Mouse (Mus musculus): ENCODE measurements around the gene Lrrfip1.

Lrrfip1 gene

DNA sequence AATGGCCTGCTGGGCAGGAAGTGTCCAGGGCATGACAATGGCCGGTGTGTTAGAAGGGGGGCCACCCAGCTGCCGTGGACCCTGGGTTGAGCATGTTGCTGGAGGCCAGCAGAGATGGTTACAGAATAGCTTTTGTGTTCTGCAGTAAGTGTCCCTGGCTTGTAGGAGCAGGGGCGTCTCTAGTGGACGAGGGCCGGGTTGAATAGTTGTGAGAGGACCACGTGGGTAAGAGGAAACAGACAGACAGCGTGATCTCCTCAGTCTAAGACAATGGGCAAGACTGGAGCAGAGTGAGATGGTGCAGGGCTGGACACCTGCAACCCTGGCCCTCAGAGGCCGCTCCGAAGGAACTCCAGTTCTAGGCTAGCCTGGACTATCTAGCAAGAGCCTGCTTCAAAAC, 57.2 kb downstream of the Lrrfip1 start:
- no peak for DNase-seq (ENCODE audit: low read depth, low spot score)

DNA sequence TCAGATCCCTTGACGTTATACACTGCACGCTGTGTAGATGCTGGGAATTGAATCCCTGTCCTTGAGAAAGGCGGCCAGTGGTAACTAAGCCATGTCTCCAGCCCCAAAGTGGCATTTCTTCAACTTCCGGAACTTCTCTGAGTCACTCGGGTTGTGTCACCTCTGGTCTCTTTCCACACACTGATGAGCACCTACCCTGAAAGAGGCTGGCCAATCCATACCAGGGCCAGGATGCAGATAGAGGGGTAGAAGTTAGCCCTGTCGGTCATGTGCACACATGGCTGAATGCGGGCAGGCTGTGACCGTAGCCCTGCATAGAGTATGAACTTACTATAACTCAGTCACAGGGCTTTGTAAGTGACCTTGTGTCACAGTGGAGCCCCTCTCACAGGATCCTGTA, 57.9 kb downstream of the Lrrfip1 start:
- no peak for DNase-seq (ENCODE audit: low read depth, low spot score)

DNA sequence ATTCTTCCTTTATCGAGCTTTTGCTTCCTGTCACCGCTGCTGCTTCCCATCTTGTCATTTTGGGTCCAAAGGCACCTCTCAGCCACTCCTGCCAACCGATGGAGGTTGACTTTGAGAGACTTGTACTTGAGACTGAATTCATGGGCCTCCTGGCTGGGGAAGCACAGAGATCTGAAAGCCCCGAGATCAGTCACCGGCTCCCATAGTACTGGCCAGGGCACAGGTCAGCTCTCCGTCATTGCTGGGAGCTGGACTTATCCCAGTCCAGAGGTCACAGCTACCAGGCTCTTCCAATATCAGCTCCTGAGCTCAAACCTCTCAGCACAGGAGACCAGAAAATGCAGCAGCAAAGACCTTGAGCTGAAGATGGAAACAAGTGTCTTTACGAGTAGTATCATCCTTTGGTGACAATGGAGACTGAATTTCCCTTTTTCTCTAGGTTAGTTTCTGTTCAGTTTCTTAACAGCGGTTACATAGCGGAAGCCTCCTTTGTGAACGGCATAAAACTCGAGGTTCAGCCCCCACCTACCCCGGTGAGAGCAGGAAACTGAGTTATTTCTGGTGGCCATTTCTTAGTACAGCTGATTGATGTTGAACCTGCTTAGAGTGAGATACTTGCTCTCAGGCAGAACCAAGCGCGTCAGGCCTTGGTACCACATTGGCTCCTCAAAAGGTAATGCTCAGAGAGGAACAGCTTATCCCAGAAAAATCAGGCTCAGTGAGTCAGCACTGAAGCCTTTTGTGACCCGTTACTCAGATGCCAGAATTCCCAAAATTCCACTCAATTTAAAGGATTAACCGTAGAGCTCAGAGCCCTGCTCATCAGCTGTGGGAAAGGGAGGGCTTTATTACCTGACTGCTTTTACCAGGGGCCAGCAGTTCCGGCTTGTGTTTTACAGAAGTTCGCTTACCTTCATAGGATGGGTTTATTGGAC, 59.0 kb downstream of the Lrrfip1 start:
- DNase-seq (ENCODE audit: low read depth, low spot score) = no peak

DNA sequence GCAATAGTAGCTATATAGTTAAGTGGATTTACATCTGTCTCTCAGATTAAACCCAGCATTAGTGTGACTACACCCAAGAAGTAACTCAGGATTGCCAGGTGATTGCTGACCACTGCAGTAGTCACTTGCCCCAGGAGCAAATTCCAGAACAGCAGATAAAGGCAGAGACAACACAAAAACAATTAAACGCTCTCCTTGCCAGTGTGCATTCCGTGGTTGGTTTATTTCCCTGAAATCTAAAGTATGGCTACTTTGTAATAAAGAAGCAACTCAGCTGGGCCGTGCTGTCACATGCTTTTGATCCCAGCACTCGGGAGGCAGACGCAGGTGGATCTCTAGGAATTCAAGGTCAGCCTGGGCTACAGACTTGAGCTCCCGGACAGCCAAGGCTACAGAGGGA, 59.7 kb downstream of the Lrrfip1 start:
- DNase-seq (ENCODE audit: low read depth, low spot score) = no peak

DNA sequence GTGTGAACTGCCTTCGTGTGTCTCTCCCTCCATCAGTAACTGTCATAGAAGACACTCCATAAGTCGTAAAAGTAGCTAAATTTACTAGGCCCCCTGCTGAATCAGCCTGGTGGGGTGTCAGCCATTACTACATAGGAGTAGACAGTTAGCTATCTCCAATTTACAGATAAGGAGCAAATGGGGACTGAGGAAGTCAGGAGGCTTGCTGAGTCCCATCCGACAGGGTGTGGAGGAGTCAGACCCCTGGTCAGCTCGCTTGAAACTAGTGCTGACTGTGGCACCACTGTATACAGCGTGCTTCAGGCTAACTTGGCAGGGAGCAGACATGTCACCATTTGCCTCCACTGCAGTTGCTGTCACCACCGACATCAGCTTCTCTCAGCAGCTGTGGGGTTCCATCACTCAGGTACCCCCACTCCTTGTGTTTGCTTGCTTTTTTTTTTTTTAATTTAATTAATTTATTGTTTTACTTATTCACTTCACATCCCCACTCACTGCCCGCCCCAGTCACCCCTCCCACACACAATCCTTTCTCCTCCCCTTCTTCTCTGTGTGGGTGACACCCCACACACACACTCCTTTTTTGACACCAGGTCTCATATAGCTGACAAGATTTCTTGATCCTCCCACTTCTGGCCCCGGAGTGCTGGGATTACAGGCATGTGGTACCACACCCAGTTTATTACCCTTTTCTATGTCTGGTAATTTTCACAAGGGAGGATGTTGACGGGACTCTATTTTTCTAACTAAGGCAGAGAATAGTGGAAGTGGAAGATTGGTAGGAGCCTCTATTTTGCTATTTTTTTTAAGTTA, 61.5 kb downstream of the Lrrfip1 start:
- no peak for DNase-seq (ENCODE audit: low read depth, low spot score)

DNA sequence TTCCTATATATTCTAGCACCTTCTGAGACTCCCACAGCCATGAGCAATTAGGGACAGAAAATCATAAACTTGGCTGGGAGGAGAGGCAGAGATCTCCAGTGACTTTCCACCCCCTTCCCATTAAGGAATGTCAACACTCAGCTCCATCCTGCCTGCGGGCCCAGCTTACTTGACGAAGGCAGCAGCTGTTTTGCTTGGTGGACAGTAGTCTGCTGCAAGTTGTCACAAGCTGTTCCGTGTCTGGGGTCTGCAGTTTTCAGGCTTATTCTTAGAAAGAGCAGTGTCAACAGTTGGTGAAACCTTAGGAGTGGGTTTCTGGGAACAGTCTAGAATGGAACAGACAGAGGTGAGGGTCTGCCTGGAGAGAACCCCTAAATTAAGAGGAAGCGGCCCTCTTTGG, 62.6 kb downstream of the Lrrfip1 start:
- no peak for DNase-seq (ENCODE audit: low read depth, low spot score)

DNA sequence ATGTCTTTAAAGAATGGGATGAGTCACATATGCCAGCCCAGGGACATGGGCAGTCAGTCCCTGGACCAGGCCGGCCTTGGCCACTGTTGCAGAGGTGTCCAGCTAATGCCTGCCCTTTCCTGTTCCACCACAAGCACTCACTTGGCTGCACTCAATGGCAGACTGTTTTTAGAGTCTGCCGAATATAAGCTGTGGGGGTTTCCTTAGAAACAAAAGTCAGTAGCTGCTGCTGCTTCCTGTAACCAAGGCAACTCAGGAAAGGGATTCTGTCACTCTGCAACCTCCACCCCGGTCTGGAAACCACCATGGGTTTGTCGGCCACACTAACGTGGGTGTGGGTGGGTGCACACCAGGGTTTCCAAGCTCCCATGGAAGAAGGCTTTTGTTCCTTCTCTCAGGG, 63.8 kb downstream of the Lrrfip1 start:
- peak; percentile 34 for DNase-seq (ENCODE audit: low read depth, low spot score)

DNA sequence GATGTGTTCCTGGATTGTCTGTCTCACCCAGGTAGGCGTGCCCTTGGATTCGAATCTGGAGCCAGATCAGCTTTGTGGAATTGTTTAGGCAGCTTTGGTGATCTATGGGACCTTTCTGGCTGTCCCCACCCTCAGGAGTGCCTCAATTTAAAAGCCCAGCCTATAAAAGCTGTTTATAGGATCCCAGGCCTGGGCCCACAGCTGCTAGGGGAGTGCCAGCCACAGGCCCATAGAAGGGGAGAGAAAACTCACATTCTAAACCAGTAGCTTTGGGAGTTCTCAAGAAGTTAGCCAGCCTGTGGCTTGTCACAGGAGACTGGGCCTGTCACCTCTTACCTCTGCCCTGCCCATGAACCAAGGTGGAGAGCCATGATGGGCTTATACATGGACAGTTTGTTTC, 65.5 kb downstream of the Lrrfip1 start:
- no peak for DNase-seq (ENCODE audit: low read depth, low spot score)

DNA sequence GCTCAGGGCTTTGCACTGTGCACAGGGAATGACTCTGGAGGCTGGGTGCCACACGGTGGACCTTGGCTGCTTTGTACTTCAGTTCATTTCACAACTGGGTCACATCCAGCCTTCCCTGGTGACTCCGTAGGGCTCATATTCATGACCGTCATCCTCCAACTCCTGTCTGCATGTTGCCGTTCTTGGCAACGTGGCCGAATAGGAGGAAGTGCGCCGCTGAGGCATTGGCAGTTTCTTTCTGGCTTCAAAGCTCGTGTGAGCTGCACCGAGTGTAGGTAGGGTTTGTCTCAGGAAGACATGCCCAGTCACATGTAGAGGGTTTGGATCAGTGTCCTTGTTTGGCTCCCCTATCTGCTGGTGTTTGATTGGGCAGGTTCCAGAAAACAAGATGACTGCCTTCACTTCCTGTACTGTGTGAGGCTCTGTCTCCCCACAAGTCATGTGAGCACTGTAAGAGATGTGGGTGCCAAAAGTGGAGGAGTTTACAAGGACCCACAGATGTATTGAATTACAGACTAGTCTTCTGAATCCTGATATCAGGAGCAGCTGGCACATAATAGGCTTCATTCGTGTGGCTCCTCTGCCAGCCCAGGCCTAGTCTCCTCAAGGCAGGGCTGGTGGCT, 66.5 kb downstream of the Lrrfip1 start:
- no peak for DNase-seq (ENCODE audit: low read depth, low spot score)

DNA sequence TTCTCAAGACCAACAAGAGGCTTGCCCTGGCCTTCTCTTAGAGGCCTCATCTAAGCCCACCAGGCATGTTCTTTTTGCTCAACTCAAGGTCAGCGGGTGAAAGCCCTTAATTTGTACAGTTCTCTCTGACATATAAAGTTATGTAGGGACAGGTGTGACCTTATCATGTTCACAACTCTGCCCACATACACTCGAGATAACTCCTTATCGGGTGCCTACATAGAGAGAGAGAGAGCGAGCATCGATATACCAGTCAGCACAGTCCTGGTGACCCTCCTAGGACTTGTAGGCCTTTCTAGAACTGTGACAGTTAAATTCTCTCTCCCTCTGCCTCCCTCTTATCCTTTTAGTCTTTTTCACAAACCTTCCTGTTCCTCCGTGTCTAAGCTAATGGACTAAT, 67.5 kb downstream of the Lrrfip1 start:
- DNase-seq (ENCODE audit: low read depth, low spot score) = no peak

DNA sequence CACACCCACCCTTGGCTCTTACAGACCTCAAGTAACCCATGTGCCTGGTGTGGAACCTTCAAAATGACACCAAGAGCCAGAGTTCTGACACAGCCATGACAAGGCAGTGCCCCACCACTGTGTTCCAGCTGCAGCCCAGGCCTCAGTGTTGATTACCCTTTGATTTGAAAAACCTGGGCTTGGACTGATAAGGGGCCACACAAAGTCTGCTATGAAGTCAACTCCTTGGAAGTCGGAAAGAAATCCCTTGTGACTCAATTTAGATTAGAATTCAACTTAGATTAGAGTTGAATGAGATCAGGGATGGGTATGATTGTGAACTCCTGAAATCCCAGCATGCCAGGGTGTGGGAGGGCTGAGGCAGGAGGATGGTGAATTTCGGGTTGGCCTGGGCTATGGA, 68.1 kb downstream of the Lrrfip1 start:
- DNase-seq (ENCODE audit: low read depth, low spot score) = no peak

DNA sequence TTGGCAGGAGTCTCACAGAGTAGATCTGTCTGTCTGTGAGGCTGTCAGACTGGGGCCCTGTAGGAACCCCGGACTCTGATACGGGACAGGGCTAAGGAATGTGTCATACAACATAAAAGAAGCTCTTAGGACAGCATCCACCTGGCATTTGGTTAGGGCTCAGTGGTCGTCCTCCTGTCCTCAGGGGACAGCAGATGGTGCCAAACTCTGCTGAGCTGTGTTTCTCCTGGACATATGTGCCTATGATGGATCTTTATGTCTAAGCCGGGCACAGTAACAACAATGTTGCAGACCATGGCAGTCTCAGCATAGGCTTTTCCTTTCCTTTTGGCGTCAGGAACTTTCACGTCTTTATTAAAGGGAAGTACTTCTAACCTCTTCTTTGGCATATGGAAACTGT, 69.2 kb downstream of the Lrrfip1 start:
- no peak for DNase-seq (ENCODE audit: low read depth, low spot score)

DNA sequence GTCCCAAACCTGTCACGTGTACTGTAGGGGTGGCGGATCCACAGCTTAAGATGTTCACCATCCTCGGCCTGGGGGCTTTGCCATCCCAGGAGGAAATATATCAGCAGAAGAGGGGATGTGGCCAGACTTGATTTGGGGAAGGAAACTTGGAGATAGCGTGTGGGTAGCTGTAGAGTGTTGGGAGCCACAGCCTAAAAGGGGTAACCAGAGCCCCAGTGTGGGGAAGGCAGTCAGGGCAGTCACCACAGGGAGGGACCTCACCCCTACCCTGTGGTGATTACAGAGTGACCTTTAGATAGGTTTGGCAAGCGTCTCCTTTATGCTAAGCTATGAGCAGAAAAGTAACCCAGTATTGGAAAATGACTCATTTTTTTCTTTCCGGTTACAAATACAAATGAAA, 71.0 kb downstream of the Lrrfip1 start:
- no peak for DNase-seq (ENCODE audit: low read depth, low spot score)

DNA sequence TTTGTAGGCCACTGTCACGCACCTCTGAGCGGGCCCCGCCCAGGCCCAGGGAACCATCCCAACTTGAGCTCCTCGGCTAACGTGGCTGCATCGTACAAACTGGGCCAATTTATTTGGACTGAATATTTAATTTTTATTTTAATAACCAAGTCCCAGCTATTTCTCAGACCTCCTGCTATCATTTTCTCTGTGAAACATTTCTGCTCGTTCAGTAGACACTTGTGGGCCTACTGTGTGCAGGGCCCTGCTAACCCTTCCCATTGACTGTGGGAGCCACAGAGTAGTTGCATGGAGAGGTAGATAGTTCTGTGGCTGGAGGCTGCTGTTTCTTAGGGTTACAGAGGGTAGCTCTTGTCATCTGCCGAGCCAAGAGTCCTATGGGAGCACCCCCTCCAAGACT, 72.0 kb downstream of the Lrrfip1 start:
- DNase-seq (ENCODE audit: low read depth, low spot score) = no peak

DNA sequence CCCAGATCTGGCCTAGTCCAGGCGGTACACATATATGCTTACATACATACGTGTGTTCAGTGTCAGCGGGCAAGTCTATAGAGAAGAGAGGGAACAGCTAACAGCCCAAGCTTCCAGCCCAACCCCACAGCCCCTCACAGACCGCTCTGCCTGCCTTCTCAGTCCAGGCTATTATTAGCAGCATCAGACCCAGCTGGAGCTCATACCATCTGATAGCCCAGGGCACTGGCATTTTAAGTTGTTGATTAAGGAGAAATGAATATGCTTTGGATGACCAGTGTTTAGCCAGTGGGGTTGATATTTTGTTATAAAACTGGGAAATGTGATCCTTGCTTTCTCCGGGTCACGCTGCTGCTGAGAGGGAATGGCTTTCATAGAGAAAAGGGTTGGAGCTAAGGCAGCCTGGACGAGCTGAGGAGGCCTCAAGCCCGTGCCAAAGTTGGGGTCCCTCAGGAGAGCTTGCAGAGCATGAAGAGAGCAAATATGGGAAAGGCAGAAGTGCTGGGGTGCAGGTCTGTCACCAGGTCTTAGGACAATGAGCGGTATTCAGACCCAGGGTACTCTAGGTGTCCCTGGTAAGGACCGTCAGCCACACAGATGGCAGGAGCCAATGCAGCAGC, 73.2 kb downstream of the Lrrfip1 start:
- DNase-seq (ENCODE audit: low read depth, low spot score) = no peak

DNA sequence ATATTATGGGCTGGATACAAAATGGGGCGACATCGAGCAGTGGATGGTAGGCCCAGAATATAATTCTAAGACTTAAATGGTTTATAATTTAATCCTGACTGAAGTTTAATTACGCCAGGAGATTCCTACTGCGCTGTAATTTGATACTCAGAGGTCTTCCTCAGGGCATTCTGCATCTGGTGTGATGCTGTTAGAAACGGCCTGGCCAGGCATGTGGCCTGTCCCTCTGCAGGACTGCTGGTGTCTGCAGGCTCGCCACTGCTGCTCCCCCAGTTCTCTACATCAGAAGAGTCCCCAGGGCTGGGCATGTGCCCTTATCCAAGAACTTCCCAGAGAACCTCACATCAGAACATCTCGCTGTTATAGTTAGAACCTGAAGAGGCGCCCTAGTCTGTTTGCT, 78.4 kb downstream of the Lrrfip1 start:
- no peak for DNase-seq (ENCODE audit: low read depth, low spot score)

DNA sequence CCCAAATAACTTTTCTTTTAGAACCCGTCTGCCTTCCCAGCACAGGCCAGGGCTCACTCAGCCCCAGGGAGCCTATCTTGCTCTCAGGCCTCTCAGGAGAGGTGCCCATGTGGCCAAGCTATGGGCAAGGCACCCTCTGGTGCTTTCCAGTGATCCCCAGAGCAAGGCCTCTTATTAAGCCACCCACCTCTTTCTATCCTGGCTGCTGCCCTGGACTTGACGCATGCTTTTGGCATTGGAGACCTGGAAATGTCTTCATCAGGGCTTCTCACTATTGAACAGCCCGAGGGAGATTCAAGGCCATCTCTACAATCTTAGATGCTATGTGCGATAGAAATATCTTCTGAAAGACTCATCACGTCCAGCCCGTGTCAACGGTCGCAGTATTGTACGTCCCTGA, 78.9 kb downstream of the Lrrfip1 start:
- no peak for DNase-seq (ENCODE audit: low read depth, low spot score)

DNA sequence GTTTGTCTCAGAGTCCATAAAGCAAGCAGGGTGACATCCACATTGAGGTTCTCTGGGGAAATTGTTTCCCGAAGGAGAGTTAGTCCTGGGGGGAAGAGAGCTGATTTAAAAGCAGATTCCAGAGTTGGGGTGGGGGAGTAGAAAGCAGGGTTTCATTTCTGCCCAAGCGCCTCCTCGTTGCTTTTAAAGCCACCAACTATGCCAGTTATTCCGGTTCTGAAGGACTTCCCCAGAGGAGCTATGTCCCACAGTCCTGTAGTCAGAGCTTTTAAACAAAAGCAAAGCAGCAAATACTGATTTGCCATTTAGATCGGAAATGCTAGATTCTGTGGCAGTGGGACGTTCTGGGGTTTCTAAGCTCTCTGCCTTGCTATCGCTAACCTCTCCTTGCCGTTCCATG, 79.4 kb downstream of the Lrrfip1 start:
- no peak for DNase-seq (ENCODE audit: low read depth, low spot score)

DNA sequence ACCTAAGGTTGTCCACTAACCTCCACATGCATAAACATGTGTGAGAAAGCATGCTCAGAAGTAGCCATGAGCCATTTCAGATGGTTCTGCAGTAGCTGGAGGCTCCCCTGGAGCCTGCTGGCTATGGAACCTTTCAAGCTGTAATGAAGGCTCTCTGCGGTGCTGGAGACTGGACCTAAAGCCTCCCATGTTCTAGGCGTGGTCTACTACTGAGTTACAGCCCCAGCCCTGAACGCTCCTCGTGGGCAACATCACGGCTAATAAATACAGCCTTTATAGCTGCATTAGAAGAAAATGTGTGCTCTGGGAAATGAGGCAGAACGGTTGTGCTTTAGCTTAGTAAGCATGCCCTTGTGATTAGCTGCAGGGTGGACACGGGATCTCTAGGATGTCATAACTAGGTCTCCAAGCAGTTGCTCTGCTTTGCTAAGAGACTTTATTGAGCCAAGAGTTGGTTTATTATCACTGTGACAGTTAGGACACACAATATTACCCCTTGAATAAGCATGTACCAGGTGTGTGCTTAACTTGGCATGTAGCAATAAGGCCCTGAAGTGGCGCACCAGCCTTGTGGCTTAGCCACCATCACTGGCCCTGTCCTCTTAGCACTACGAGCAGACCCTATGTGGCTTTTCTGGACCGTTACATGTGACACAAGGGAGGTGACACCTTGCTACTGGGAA, 81.3 kb downstream of the Lrrfip1 start:
- DNase-seq (ENCODE audit: low read depth, low spot score) = no peak

DNA sequence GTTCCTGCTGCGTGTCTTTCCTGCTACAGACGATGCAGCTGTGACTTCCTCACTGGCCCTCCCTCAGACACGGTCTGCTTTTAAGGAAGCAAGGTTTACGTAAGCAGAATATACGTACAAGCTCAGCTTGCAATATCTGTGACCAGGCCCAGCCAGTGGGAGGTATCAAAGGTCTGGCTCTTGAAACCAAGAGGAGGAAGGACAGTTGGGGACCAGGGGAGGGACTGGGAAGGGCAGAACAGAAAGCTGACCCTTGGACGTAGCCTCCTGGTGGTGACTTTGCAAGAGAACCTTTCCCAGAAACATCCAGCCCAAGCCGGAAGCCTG, 81.8 kb downstream of the Lrrfip1 start:
- no peak for DNase-seq (ENCODE audit: low read depth, low spot score)

DNA sequence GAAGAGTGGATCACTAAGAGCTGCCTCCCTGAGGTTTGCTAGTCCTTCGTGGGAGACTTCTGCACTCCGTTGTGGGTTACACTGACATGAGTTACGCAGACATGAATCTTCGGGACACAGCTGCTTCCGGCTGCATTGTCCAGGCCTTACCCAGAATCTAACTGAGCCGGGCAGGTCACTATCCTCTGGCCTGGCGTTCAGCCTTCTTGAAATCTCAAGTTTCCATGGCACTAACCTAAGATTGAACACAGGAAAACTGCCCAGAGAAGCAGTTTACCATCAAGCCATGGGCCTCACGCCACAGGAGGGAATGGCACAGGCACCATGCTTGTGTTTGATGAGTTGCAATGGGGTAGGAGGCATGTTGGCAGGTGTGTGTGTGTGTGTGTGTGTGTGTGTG, 85.8 kb downstream of the Lrrfip1 start:
- no peak for DNase-seq (ENCODE audit: low read depth, low spot score)

DNA sequence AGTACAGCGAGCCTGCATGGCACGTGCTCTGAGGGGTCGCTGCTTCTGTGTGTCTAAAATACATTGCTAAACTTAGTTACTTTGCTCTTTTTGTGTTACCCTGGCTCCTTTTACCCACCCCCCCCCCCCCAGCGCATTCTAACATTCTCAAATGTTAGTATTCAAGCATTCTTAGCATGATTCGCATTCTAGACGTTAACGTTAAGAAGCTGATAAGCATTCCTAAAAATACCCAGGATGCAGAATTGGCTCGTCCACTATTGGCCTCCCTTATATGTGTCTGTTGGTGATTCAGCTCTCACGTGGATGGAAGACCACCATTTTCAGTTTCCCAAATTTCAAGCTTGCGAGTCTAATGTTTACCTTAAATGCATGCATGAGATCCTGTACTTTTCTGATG, 86.5 kb downstream of the Lrrfip1 start:
- no peak for DNase-seq (ENCODE audit: low read depth, low spot score)
